Mouse (Mus musculus) ES-E14 (cell line): ENCODE data around the gene Atl1.

Experiments
- CHD2 ChIP-seq: IDR thresholded peaks from 2 replicates; pipeline ENCODE4 v1.6.1; 2014; ENCODE audit warnings: mild to moderate bottlenecking, low read depth, low read length, inconsistent platforms
- MAFK ChIP-seq: IDR thresholded peaks from 2 replicates; pipeline ENCODE4 v1.6.1; 2014; ENCODE audit warnings: mild to moderate bottlenecking, low read depth, low read length, inconsistent platforms; ENCODE audit not compliant: insufficient read depth
- ZC3H11A ChIP-seq: IDR thresholded peaks from 2 replicates; pipeline ENCODE4 v1.6.1; 2012; ENCODE audit warnings: low read depth, mild to moderate bottlenecking, inconsistent platforms, low read length, borderline replicate concordance
- ZNF384 ChIP-seq: IDR thresholded peaks from 2 replicates; pipeline ENCODE4 v1.6.1; 2012; ENCODE audit warnings: low read depth, low read length, inconsistent platforms

GRCm38 (mm10) chr12:69881198-69881905 lies 11.1 kb upstream of the Atl1 start:
- no peak for TF ChIP-seq MAFK
- TF ChIP-seq ZNF384: no peak
- TF ChIP-seq CHD2: no peak
- TF ChIP-seq ZC3H11A: no peak
